Mouse (Mus musculus): ENCODE data around the gene AC134908.4.
A peak's percentile ranks its signal among the peaks of the same experiment; 100 is the strongest.
"Not testable (repeated sequence)": the region's sequence is repeated elsewhere in the genome, so short reads cannot be mapped to it uniquely, and the experiment has no call there.

The AC134908.4 gene

GRCm38 (mm10) chr17:25830806-25831431, 35.5 kb upstream of the AC134908.4 start:
- DNase-seq = peak; percentile 53

- DNase-seq = peak; percentile 57
Measured at GRCm38 (mm10) chr17:25830200-25830753, 34.8 kb upstream of the AC134908.4 start.

- DNase-seq = peak; percentile 62
Measured at GRCm38 (mm10) chr17:25829558-25830017, 34.1 kb upstream of the AC134908.4 start.

- DNase-seq = peak; percentile 85
Measured at GRCm38 (mm10) chr17:25828712-25829557, 33.5 kb upstream of the AC134908.4 start, which contains the start of gene Jmjd8. Jmjd8 (plus strand) TSS chr17:25828867.

GRCm38 (mm10) chr17:25828223-25828594, 32.8 kb upstream of the AC134908.4 start:
- no peak for DNase-seq

- DNase-seq = no peak
Measured at GRCm38 (mm10) chr17:25827546-25828222, 32.2 kb upstream of the AC134908.4 start.

- DNase-seq = no peak
Measured at GRCm38 (mm10) chr17:25827011-25827410, 31.6 kb upstream of the AC134908.4 start.

- DNase-seq = no peak
Measured at GRCm38 (mm10) chr17:25825984-25826570, 30.6 kb upstream of the AC134908.4 start.

- no peak for DNase-seq
Measured at GRCm38 (mm10) chr17:25825311-25825710, 29.9 kb upstream of the AC134908.4 start.

- no peak for DNase-seq
Measured at GRCm38 (mm10) chr17:25824362-25825142, 29.1 kb upstream of the AC134908.4 start.

- DNase-seq = peak; percentile 88
Measured at GRCm38 (mm10) chr17:25823452-25823851, 28.0 kb upstream of the AC134908.4 start, which contains the start of gene Wdr24. Wdr24 (plus strand) TSS chr17:25823627.

GRCm38 (mm10) chr17:25818851-25819780, 23.7 kb upstream of the AC134908.4 start:
- no peak for DNase-seq

- no peak for DNase-seq
Measured at GRCm38 (mm10) chr17:25817662-25818061, 22.2 kb upstream of the AC134908.4 start.

- peak; percentile 68 for DNase-seq
Measured at GRCm38 (mm10) chr17:25813471-25813870, 18.0 kb upstream of the AC134908.4 start.

GRCm38 (mm10) chr17:25810890-25811289, 15.4 kb upstream of the AC134908.4 start:
- DNase-seq = peak; percentile 63

- DNase-seq = peak; percentile 86
Measured at GRCm38 (mm10) chr17:25809606-25810340, 14.3 kb upstream of the AC134908.4 start.

GRCm38 (mm10) chr17:25808789-25809605, 13.5 kb upstream of the AC134908.4 start, which contains the start of gene Fbxl16:
Fbxl16 (plus strand) TSS chr17:25809085.
- DNase-seq = peak; percentile 96

- DNase-seq = peak; percentile 65
Measured at GRCm38 (mm10) chr17:25808028-25808427, 12.6 kb upstream of the AC134908.4 start.

GRCm38 (mm10) chr17:25807452-25807851, 12.0 kb upstream of the AC134908.4 start:
- not testable (repeated sequence) for DNase-seq
